Mouse (Mus musculus) thymus, adult 18-20 months (tissue): Measurements from ENCODE around the gene Celsr2.

Experiments used
- DNase-seq, 2 experiments: peaks; one replicate each; pipeline ENCODE4 v3.0.0; 2022; ENCODE audit warnings: mixed read lengths in 2 of 2

The Celsr2 gene

GRCm38 (mm10) chr3:108378875-108379663, 36.3 kb downstream of the Celsr2 start:
- DNase-seq: no peak

DNA sequence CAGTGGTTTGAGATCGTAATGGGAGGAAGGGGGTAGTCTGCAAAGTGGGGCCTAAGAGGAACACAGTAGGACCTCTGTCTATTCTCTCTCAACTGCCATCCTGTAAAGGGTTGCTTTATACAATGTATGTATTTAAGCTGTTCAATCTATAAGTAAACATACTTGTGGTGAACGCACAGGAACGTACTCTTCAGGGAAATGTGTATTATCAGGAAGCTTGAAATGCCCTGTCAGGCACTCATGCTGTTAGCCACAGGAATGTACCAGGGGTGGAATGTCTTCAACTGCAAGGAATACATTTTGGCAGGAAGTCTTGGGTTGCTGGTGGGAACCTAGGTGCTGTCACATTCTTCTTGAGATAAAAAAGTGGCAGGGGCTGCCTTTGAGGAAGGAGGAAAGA, 42.7 kb downstream of the Celsr2 start:
- DNase-seq: no peak

DNA sequence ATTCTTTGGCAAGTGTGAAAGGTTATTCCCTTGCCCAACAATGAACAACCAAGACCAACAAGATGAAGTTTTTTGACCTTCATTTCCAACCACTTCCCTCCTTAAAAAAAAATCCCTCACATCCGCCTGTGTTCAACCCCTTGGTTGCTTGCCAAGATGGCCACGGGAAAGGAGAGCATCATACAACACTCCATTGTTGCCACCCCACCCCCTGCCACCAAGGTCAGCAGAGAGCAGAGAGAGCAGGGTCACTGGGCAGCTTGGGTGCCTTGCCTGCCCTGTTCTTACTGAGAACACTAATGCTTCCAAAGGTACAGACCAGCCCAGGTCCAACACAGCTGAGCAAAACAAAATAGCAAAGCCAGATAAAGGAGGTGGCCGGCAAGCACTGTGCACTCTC, 43.1 kb downstream of the Celsr2 start:
- DNase-seq: no peak

- no peak for DNase-seq
Observed at GRCm38 (mm10) chr3:108368721-108369120, 46.6 kb downstream of the Celsr2 start.

DNA sequence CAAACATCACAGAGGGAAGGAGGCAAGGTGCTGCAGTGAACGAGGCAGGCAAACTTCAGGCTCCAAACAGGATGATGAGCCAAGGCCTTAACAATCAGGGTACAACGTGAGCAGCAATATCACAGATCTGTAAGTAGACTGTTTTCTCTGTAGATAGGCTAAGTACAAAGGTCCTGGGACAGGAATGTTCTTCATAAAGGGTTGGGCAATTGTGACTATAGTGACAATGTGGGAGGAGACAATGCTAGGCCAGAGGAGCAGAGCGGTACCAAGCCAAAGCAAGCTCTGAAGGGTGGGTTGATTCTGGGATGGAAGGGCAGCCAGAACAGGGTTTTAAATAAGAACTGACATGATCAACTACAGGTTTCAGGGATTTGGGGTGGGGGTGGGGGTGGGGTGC, 47.5 kb downstream of the Celsr2 start:
- DNase-seq: no peak

DNA sequence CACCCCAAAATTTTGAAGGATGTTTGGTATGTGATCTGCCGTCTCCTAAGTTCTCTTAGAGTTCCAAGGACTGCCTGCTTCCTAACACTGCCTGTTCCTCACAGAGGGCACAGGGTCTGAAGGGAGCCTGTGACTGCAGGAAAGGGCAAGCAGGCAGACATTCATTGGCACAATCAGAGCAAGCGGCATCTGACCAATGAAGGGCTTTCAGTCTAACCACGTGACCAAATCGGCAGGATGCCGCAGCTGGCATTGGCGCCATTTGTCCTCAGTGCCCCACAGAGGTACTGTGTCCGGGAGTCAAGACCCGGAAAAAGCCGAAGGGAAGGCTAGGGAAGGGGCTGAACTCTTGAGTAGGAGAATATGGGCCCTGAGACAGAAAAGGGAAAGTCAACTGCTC, 48.2 kb downstream of the Celsr2 start:
- no peak for DNase-seq

GRCm38 (mm10) chr3:108364270-108364995, 50.9 kb downstream of the Celsr2 start, which contains the start of gene Mybphl:
Mybphl (plus strand) TSS chr3:108364911.
- no peak for DNase-seq

DNA sequence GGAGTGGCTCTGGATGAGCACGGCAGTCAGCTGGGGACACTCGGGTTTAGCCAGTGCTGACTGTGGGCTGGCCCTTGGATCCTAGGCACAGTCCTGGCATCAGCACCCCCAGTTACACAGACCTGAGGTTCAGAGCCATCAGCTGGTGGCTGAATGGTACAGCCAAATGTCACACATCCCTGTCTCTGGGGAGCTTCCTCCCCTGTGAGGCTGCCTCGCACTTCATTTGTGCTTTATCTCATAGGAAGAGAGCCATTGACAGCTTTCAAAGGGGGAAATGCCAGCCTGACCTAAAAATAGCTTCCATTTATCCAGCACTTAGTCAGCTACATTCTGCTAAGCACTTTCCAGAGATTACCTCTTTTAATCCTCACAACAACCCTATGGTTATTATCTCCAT, 51.7 kb downstream of the Celsr2 start:
- no peak for DNase-seq

DNA sequence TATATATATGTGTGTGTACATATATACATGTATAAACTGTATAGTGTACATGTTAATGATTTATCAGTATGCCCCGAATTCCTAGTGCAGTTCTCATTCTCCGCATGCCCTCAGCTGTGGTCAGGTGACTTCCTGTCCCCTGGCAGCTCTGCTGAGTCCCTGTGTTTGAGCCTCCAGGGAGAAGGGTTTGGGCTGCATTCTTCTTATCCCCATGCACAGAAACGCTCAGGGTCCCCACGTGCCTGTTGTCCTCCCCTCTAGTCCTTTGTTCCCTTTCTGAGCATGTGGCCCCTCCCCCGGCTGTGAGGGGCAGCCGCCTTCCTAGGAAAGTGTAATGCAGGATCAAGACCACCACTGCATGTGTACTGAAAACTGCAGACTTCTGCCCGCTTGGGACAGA, 54.5 kb downstream of the Celsr2 start:
- DNase-seq: no peak

- no peak for DNase-seq
Observed at GRCm38 (mm10) chr3:108358445-108358844, 56.9 kb downstream of the Celsr2 start.

GRCm38 (mm10) chr3:108357051-108357450, 58.3 kb downstream of the Celsr2 start:
- no peak for DNase-seq

- DNase-seq: no peak
Observed at GRCm38 (mm10) chr3:108355245-108355644, 60.1 kb downstream of the Celsr2 start.

DNA sequence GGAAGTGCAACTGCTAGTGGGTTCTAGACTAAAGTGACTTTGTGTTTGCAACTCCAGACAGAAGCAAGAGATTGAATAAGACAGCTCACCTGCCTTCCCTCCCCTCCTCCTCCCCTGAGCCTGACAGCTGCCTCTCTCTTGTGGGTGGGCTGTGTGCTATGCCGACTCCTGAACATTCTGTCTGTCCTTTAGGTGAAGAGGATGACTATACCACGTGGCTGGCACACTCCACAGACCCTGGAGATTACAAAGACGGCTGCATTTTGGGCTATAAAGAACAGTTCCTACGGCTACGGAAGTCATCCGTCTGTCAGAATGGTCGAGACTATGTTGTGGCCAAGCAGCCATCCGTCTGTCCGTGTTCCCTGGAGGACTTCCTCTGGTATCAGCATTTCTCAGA, 67.0 kb downstream of the Celsr2 start:
- no peak for DNase-seq

- DNase-seq: no peak
Observed at GRCm38 (mm10) chr3:108345855-108346254, 69.5 kb downstream of the Celsr2 start.

DNA sequence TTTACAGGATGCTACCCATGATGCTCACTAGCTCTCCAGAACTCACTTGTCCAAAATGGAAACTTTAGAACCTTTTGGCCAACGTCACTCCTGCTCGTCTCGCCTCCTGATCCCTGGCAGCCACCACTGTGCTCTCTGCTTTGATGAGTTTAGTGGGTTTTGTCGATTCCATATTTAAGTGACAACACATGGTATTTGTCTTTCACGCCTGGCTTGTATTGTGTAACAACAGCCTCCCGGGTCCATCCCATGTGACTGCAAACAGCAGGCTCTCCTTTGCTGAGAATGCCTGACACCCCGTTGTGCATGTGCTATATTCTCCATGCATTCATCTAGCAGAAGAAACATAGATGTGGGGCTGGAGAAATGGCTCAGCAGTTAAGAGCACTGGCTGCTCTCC, 73.2 kb downstream of the Celsr2 start:
- DNase-seq: no peak

DNA sequence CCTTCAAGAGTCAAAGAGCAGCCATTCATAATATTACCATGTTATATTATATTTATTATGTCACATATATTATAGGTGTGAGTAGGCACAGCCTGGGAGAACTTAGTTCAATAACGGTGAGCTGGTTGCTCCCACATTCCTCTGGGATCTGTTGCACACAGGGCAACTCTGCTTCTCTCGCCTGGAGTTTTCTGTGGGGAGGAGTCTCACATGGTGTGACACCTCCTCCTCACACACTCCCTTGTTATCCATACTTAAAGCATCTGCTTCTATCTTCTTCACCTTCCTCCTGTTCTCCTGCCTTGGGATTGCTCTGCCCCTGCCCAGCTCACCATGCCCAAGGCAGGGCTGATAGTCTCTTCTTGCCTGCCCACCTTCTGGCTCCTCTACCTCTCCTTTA, 74.3 kb downstream of the Celsr2 start:
- DNase-seq: no peak
